ENCODE assay signal across 8 mouse cellular contexts in genomic region chr1:132157808-132158207, GRCm38 (mm10). TPM values are rescaled to one million over a fixed set of nuclear protein-coding genes. Genes with fewer than 3 reads are reported as not detected.
DNase-seq lines count a peak whose midpoint lies in the region; ATAC-seq lines count a peak whose summit lies in the region.

No protein-coding gene starts in this region.

- peak; percentile 28; the same call in 1 of the 2 replicates for ATAC-seq in kidney, embryonic 14.5 days (ENCODE audit: low FRiP score, low TSS enrichment)
- ATAC-seq in embryonic facial prominence, embryonic 14.5 days (ENCODE audit: low read depth), result 0 out of 2 replicates have a peak, but pooled peaks have one; percentile 9
- ATAC-seq in hindbrain, embryonic 13.5 days (ENCODE audit: low FRiP score), result peak; percentile 33; the same call in 1 of the 2 replicates
- ATAC-seq in midbrain, embryonic 14.5 days (ENCODE audit: low FRiP score, low TSS enrichment), result peak; percentile 28; the same call in 1 of the 2 replicates

- no peak for DNase-seq in kidney, adult 18-20 months
- no peak for DNase-seq in embryonic facial prominence, embryonic 14.5 days (ENCODE audit: low spot score)
- DNase-seq in midbrain, embryonic 14.5 days, result no peak
- DNase-seq in left cerebral cortex, postnatal 10 days (ENCODE audit: extremely low spot score in 1 of 2, low spot score in 2 of 2), result no peak
- no peak for DNase-seq in frontal cortex, postnatal 14 days (ENCODE audit: low spot score in 2 of 2)
- DNase-seq in cerebellum, adult 11 months, result no peak

- intact Hi-C loops in left cerebral cortex, postnatal 10 days (cut with DNase I), result loop anchor here (2.0 to 10.0 kb wide), 3 partner anchors 79 to 197 kb away; no protein-coding TSS in a partner anchor

- H3K9ac ChIP-seq in kidney, embryonic 14.5 days (ENCODE audit: low read depth, low read length), result no peak overlapping the region
- H3K9ac ChIP-seq in embryonic facial prominence, embryonic 14.5 days (ENCODE audit: low read depth, low read length), result no peak overlapping the region
- H3K9ac ChIP-seq in hindbrain, embryonic 13.5 days, result peak overlapping the region; percentile 43
- no peak overlapping the region for H3K9ac ChIP-seq in midbrain, embryonic 14.5 days (replicated peaks; ENCODE audit: low read length)

- H3K4me1 ChIP-seq in kidney, embryonic 14.5 days (ENCODE audit: control insufficient read depth, insufficient read depth, low read length), result 0 out of 2 replicates have a peak, but pooled peaks cover 6% of the 10 kb centered on the region
- no peaks in the 10 kb centered on the region for H3K4me1 ChIP-seq in embryonic facial prominence, embryonic 14.5 days (ENCODE audit: control insufficient read depth, insufficient read depth, low read length)
- peaks cover 50% of the 10 kb centered on the region for H3K4me1 ChIP-seq in hindbrain, embryonic 13.5 days (replicated peaks)
- H3K4me1 ChIP-seq in midbrain, embryonic 14.5 days (ENCODE audit: control insufficient read depth, insufficient read depth, low read length), result peaks cover 27% of the 10 kb centered on the region

- no peaks in the 10 kb centered on the region for H3K9me3 ChIP-seq in kidney, embryonic 14.5 days (ENCODE audit: control insufficient read depth, low read length)
- H3K9me3 ChIP-seq in embryonic facial prominence, embryonic 14.5 days (ENCODE audit: control insufficient read depth, low read length), result no peaks in the 10 kb centered on the region
- no peaks in the 10 kb centered on the region for H3K9me3 ChIP-seq in hindbrain, embryonic 13.5 days
- no peaks in the 10 kb centered on the region for H3K9me3 ChIP-seq in midbrain, embryonic 14.5 days (ENCODE audit: control insufficient read depth, low read length)

- H3K27me3 ChIP-seq in kidney, embryonic 14.5 days (ENCODE audit: control insufficient read depth, insufficient read depth, low read length), result peaks cover 4% of the 10 kb centered on the region; the same call in 1 of the 2 replicates
- no peaks in the 10 kb centered on the region; the same call in 1 of the 2 replicates for H3K27me3 ChIP-seq in embryonic facial prominence, embryonic 14.5 days (replicated peaks; ENCODE audit: control insufficient read depth, insufficient read depth, low read length)
- peaks cover 34% of the 10 kb centered on the region for H3K27me3 ChIP-seq in hindbrain, embryonic 13.5 days
- no peaks in the 10 kb centered on the region for H3K27me3 ChIP-seq in midbrain, embryonic 14.5 days (ENCODE audit: control insufficient read depth, insufficient read depth, low read length)

- no peak overlapping the region for H3K4me2 ChIP-seq in kidney, embryonic 14.5 days (replicated peaks; ENCODE audit: low read depth, low read length)
- peak overlapping the region; percentile 25; the same call in 1 of the 2 replicates for H3K4me2 ChIP-seq in embryonic facial prominence, embryonic 14.5 days (ENCODE audit: low read depth, low read length)
- peak overlapping the region; percentile 36 for H3K4me2 ChIP-seq in hindbrain, embryonic 13.5 days
- peak overlapping the region; percentile 33 for H3K4me2 ChIP-seq in midbrain, embryonic 14.5 days (ENCODE audit: low read length)

- no peaks in the 10 kb centered on the region for H3K36me3 ChIP-seq in kidney, embryonic 14.5 days (ENCODE audit: control insufficient read depth, insufficient read depth, low read length)
- no peaks in the 10 kb centered on the region for H3K36me3 ChIP-seq in embryonic facial prominence, embryonic 14.5 days (ENCODE audit: control insufficient read depth, insufficient read depth, low read length)
- no peaks in the 10 kb centered on the region for H3K36me3 ChIP-seq in hindbrain, embryonic 13.5 days
- H3K36me3 ChIP-seq in midbrain, embryonic 14.5 days (ENCODE audit: control insufficient read depth, insufficient read depth, low read length), result no peaks in the 10 kb centered on the region

- WGBS in kidney, embryonic 14.5 days, result 29% methylated on average over 7 of the region's 7 CpGs
- 33% methylated on average over 7 of the region's 7 CpGs for WGBS in embryonic facial prominence, embryonic 14.5 days
- 22% methylated on average over 7 of the region's 7 CpGs for WGBS in hindbrain, embryonic 13.5 days
- 24% methylated on average over 7 of the region's 7 CpGs for WGBS in midbrain, embryonic 14.5 days

- H3K27ac ChIP-seq in kidney, embryonic 14.5 days (ENCODE audit: low read depth, low read length), result no peak overlapping the region
- H3K27ac ChIP-seq in embryonic facial prominence, embryonic 14.5 days (replicated peaks; ENCODE audit: low read depth, low read length), result no peak overlapping the region
- H3K27ac ChIP-seq in hindbrain, embryonic 13.5 days, result 0 out of 2 replicates have a peak overlapping the region, but pooled peaks have one; percentile 14
- H3K27ac ChIP-seq in midbrain, embryonic 14.5 days (replicated peaks; ENCODE audit: low read depth, low read length), result peak overlapping the region; percentile 63

- H3K4me3 ChIP-seq in kidney, embryonic 14.5 days (ENCODE audit: low read length), result no peak overlapping the region
- no peak overlapping the region for H3K4me3 ChIP-seq in embryonic facial prominence, embryonic 14.5 days (ENCODE audit: low read depth, low read length)
- H3K4me3 ChIP-seq in hindbrain, embryonic 13.5 days, result no peak overlapping the region
- no peak overlapping the region for H3K4me3 ChIP-seq in midbrain, embryonic 14.5 days (replicated peaks; ENCODE audit: low read depth, low read length)

RNA-seq across cellular contexts. Expression of gene Cdk18, which starts 18.3 kb away (rescaled TPM):
- 6.3 and 6.5 TPM in 2 replicates for polyA plus RNA-seq in kidney, embryonic 14.5 days (2014; fragmentation: Nextera tagmentation; extraction: Ambion mirVana)
- 2.2 and 2.5 TPM in 2 replicates for polyA plus RNA-seq in embryonic facial prominence, embryonic 14.5 days (2014; fragmentation: Nextera tagmentation; extraction: Ambion mirVana)
- polyA plus RNA-seq in hindbrain, embryonic 13.5 days (2015; fragmentation: Nextera tagmentation; extraction: Ambion mirVana), result 0.31 and 0.32 TPM in 2 replicates
- 0.63 and 1.1 TPM in 2 replicates for polyA plus RNA-seq in midbrain, embryonic 14.5 days (2014; fragmentation: Nextera tagmentation; extraction: Ambion mirVana)
- total RNA-seq in left cerebral cortex, postnatal 10 days (2021), result 10 to 100 TPM; 17.6 to 19.9 TPM

RNA-seq across cellular contexts. Expression of gene Lemd1, which starts 33.4 kb away (rescaled TPM):
- polyA plus RNA-seq in kidney, embryonic 14.5 days (2014; fragmentation: Nextera tagmentation; extraction: Ambion mirVana), result 0.37 TPM in 1 of 2 replicates, not detected in the other
- polyA plus RNA-seq in embryonic facial prominence, embryonic 14.5 days (2014; fragmentation: Nextera tagmentation; extraction: Ambion mirVana), result 0.46 and 2.0 TPM in 2 replicates
- polyA plus RNA-seq in hindbrain, embryonic 13.5 days (2015; fragmentation: Nextera tagmentation; extraction: Ambion mirVana), result 24.8 and 25.7 TPM in 2 replicates
- polyA plus RNA-seq in midbrain, embryonic 14.5 days (2014; fragmentation: Nextera tagmentation; extraction: Ambion mirVana), result 21.2 and 23.2 TPM in 2 replicates
- total RNA-seq in left cerebral cortex, postnatal 10 days (2021), result 1 to 10 TPM; 4.4 to 5.2 TPM

RNA-seq across cellular contexts. Expression of gene AC124108.1, which starts 33.4 kb away (rescaled TPM):
- polyA plus RNA-seq in kidney, embryonic 14.5 days (2014; fragmentation: Nextera tagmentation; extraction: Ambion mirVana), result 0.05 and 0.09 TPM in 2 replicates
- polyA plus RNA-seq in embryonic facial prominence, embryonic 14.5 days (2014; fragmentation: Nextera tagmentation; extraction: Ambion mirVana), result 0.34 and 0.71 TPM in 2 replicates
- polyA plus RNA-seq in hindbrain, embryonic 13.5 days (2015; fragmentation: Nextera tagmentation; extraction: Ambion mirVana), result 4.2 and 4.8 TPM in 2 replicates
- 4.4 and 4.5 TPM in 2 replicates for polyA plus RNA-seq in midbrain, embryonic 14.5 days (2014; fragmentation: Nextera tagmentation; extraction: Ambion mirVana)
- total RNA-seq in left cerebral cortex, postnatal 10 days (2021), result 1 to 10 TPM; 3.2 TPM

Comparison
In these comparisons a context has a peak if more than half of its experiments do, and no peak if none do; other contexts are left out.
1. H3K27ac ChIP-seq: peak in hindbrain, embryonic 13.5 days (single experiment) and midbrain, embryonic 14.5 days (single experiment); none in kidney, embryonic 14.5 days (single experiment) and embryonic facial prominence, embryonic 14.5 days (single experiment).
2. Peak in every context shown above with its lines, with median percentiles within 50 percentile points of each other: ATAC-seq.